Mouse (Mus musculus) forebrain, embryonic 12.5 days (tissue): ENCODE measurements around the gene Snx9. TPM values are rescaled to one million over a fixed set of nuclear protein-coding genes. Genes with fewer than 3 reads are reported as not detected.
A peak's percentile ranks its signal among the peaks of the same experiment; 100 is the strongest.

Source experiments
- ATAC-seq: fragments of 200-750 bp; cut with Nextera tagmentation; 2 replicates; pipeline ENCODE4 v1.8.0; 2017; ENCODE audit warnings: moderate TSS enrichment; ENCODE audit not compliant: low FRiP score
- H3K27ac ChIP-seq: fragments of 300-500 bp; sonication (generic); 2 replicates; pipeline ENCODE4 v1.5.1; 2016; ENCODE audit warnings: mild to moderate bottlenecking
- H3K27me3 ChIP-seq: fragments of 300-500 bp; sonication (generic); 2 replicates; pipeline ENCODE4 v1.6.1; 2016; ENCODE audit warnings: mild to moderate bottlenecking
- H3K36me3 ChIP-seq: fragments of 300-500 bp; sonication (generic); replicated peaks from 2 replicates; pipeline ENCODE4 v1.6.1; 2016; ENCODE audit warnings: mild to moderate bottlenecking
- H3K4me1 ChIP-seq: fragments of 300-500 bp; sonication (generic); 2 replicates; pipeline ENCODE4 v1.6.1; 2016
- H3K4me2 ChIP-seq: fragments of 300-500 bp; sonication (generic); 2 replicates; pipeline ENCODE4 v1.6.1; 2016; ENCODE audit warnings: mild to moderate bottlenecking, moderate library complexity
- H3K4me3 ChIP-seq: fragments of 300-500 bp; sonication (generic); replicated peaks from 2 replicates; pipeline ENCODE4 v1.5.1; 2016; ENCODE audit warnings: mild to moderate bottlenecking
- H3K9ac ChIP-seq: fragments of 300-500 bp; sonication (generic); 2 replicates; pipeline ENCODE4 v1.6.1; 2016; ENCODE audit warnings: mild to moderate bottlenecking
- H3K9me3 ChIP-seq: fragments of 300-500 bp; sonication (generic); 2 replicates; pipeline ENCODE4 v1.6.1; 2016
- WGBS: fragments of 180-500 bp; shearing (Covaris S2); methylation state at CpG from one replicate; pipeline ENCODE4 v1.1.7; 2016; 5-methylcytosine and 5-hydroxymethylcytosine counted together
- polyA plus RNA-seq: library from polyadenylated mRNA; unstranded; fragments of >200 nt; fragmentation: Nextera tagmentation; extraction: Ambion mirVana; gene quantifications from 2 replicates; pipeline ENCODE4 v1.2.1, GENCODE M21; 2016

The Snx9 gene
- polyA plus RNA-seq, 1 experiment from 2014 or later: 15.1 TPM

DNA sequence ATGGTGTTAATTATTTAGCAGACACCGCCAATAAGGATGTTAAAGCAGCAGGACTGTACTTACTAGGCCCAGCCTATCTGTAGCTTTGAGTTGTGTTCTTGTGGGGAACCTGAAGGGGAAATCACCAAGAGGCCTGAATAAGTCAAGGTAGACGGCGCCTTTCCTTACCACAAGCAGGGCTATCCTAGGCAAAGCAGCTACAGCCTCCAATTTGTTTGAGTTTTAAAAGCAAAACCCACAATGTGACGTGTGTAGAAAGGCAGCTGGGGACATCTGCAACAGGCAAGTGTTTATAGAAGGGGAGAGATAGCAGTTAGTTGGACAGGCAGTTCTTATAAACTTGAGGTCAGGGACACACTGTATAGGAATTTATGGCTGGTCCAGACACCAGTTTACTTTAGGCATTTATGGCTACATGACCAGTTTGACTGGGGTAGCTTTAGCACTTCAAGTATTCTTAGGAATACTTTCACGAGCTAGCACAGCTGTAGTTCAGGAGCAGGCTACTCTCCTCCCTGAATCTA is 129.2 kb downstream of the Snx9 start:
- Histone ChIP-seq H3K4me3 (no peak overlapping the region), H3K9ac (no peak overlapping the region), H3K36me3 (no peaks in the 10 kb centered on the region), H3K9me3 (no peaks in the 10 kb centered on the region), H3K27ac (no peak overlapping the region), H3K27me3 (no peaks in the 10 kb centered on the region), H3K4me2 (no peak overlapping the region), H3K4me1 (peaks cover 5% of the 10 kb centered on the region)
- ATAC-seq: no peak
- WGBS: 89% methylated on average over 5 of the region's 5 CpGs

DNA sequence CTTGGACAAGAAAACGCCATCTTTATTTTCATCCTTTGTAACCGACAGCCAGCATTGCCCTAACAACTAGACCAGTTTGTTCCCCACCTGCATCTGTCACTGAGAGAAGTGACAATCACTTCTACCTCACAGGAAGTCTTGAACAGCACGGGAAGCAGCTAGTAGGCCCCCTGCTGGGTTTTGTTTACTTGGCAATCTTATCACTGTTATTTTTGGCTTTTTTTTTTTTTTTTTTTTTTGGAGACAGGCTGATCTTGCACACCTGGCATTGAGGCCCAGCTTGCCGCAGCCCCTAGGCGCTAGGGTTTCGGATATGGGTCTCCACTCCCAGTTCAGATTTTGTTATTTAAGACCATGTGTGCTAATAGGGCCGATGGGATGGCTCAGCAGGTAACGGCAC is 132.4 kb downstream of the Snx9 start:
- no peak overlapping the region for H3K4me3 ChIP-seq
- no peak overlapping the region for H3K4me2 ChIP-seq
- ATAC-seq: no peak
- 75% methylated on average over 8 of the region's 8 CpGs for WGBS
- peaks cover 25% of the 10 kb centered on the region for H3K4me1 ChIP-seq
- no peaks in the 10 kb centered on the region for H3K9me3 ChIP-seq
- H3K36me3 ChIP-seq: no peaks in the 10 kb centered on the region
- no peak overlapping the region for H3K9ac ChIP-seq
- peaks cover 8% of the 10 kb centered on the region; the same call in 1 of the 2 replicates for H3K27me3 ChIP-seq
- H3K27ac ChIP-seq: no peak overlapping the region

DNA sequence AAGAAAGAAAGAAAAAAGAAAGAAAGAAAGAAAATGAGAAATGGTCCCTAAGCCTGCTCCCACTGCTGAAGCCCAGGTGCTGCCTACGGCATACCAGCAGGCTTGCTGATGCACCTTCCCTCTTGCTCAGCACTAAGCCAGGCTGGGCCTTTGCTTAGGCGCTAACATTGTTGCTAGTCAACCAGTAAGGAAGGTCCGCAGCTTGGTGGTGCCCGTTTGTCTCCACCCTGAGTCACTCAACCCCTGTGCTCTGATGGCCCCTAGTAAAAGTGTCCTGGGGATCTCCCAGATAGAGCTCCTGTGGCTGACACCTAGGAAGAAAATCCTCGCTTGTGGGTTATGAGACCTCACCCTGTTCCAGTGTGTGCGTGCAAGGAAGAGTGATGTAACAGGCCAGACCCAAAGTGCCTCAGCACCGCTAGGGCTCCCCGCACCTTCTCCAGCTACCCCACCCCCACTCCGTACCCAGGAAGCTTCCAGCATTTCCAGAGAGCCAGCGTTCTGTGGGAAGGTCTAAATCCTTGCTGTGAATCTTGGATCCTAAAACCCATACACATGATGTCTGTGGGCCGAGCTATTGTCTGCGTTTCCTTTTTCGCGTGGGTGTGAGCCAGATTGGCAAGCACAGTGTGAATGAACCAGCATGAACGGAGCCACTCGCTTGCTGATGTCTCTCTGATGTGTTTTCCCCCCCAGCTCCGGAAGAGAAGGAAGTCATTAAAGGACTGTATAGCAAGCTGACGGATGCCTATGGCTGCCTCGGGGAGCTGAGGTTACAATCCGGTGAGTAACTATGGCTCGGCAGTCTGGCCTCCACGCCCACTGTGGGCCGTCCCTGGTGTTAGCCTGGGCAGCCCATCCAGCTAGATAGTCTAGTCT is 134.2 kb downstream of the Snx9 start:
- Histone ChIP-seq H3K4me1 (peaks cover 22% of the 10 kb centered on the region), H3K4me3 (no peak overlapping the region), H3K27ac (no peak overlapping the region), H3K9ac (no peak overlapping the region), H3K9me3 (no peaks in the 10 kb centered on the region), H3K4me2 (no peak overlapping the region), H3K36me3 (no peaks in the 10 kb centered on the region), H3K27me3 (peaks cover 8% of the 10 kb centered on the region; the same call in 1 of the 2 replicates)
- ATAC-seq: no peak
- WGBS: 57% methylated on average over 23 of the region's 23 CpGs

DNA sequence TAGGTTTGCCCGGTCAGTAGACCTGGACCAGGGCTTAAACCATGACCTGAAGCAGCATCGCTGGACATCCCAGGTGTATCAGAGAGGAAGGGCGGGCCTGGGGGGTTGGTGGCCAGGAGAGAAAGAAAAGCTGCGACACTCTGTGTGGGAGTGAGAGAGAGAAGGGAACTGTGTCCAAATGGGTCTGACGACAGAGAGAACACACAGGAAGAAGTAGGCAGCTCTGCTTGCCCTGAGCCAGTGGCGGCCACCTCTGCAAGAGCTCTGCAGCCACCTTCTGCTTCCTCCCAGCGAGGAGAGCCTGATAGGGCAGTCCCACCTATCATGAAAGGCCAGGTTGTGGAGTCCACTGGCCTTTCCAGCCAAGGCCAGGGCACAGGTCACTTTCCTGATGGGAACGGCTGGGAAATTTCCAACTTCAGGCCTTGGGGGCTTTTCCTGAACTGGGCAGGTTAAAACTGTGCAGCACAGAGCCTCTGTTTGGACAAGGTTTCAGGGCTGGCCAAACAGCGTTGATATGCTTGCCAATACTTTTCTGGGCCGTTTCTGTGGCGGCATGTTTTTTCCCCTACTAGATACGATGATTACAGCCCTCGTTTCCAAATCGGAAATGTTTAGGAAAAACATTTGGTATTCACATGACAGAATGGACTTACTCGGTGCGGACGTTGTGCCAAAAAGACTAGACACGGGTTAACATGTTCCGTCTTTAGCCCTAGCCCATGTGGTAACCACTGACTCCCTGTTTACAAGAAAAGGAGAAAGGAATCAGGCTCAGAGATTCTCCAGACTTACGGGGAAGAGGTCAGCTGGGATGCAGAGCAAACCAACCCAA is 135.3 kb downstream of the Snx9 start:
- H3K9me3 ChIP-seq: no peaks in the 10 kb centered on the region
- 84% methylated on average over 20 of the region's 20 CpGs for WGBS
- H3K4me2 ChIP-seq: no peak overlapping the region
- ATAC-seq: no peak
- H3K4me3 ChIP-seq: no peak overlapping the region
- H3K27ac ChIP-seq: no peak overlapping the region
- peaks cover 8% of the 10 kb centered on the region; the same call in 1 of the 2 replicates for H3K27me3 ChIP-seq
- H3K4me1 ChIP-seq: peaks cover 22% of the 10 kb centered on the region
- H3K36me3 ChIP-seq: no peaks in the 10 kb centered on the region
- no peak overlapping the region for H3K9ac ChIP-seq

DNA sequence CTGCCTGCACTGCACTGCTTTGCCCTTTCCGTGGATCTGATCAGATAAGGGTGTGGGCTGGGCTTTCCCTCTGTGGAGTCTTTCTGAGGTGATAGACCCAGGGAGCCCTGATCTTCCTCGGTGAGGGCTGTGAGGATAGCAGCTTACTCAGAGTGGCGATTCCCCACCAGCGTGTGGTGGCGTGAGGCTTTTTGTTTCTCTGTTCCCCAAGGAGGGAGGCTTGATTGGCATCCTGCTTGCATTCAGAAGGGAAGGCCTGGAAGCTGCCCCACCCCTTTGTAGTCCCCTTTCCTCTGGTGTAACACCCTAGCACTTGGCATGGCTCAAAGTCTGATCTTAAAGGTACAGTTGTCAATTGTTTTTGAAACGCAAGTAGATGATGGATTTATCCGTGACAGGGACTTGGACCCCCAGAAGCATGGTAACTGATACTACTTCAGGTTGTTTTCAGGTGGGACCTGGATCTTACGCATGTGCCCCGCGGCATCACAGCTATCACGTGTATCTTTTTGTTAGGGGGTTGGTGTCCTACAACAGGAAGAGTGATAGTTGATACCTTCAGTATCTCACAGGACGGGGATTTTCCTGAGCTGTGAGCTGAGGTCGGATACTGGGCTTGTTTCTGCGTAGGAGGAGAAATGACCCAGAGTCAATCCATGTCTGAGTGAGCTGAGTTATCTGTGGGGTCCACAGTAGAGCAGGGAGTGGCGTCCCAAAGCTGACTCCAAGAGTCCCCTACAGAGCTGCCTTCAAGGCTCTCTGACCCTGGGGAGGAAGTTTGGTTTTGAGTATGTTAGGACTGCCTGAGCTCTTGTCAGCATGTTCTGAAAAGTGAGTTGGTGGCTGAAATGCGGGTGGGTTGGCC is 136.2 kb downstream of the Snx9 start:
- no peaks in the 10 kb centered on the region for H3K9me3 ChIP-seq
- H3K4me2 ChIP-seq: no peak overlapping the region
- peak overlapping the region; percentile 36; the same call in 1 of the 2 replicates for H3K27ac ChIP-seq
- H3K4me3 ChIP-seq: no peak overlapping the region
- no peak overlapping the region for H3K9ac ChIP-seq
- peaks cover 8% of the 10 kb centered on the region; the same call in 1 of the 2 replicates for H3K27me3 ChIP-seq
- WGBS: 55% methylated on average over 16 of the region's 16 CpGs
- ATAC-seq: no peak
- H3K4me1 ChIP-seq: peaks cover 22% of the 10 kb centered on the region
- H3K36me3 ChIP-seq: no peaks in the 10 kb centered on the region

DNA sequence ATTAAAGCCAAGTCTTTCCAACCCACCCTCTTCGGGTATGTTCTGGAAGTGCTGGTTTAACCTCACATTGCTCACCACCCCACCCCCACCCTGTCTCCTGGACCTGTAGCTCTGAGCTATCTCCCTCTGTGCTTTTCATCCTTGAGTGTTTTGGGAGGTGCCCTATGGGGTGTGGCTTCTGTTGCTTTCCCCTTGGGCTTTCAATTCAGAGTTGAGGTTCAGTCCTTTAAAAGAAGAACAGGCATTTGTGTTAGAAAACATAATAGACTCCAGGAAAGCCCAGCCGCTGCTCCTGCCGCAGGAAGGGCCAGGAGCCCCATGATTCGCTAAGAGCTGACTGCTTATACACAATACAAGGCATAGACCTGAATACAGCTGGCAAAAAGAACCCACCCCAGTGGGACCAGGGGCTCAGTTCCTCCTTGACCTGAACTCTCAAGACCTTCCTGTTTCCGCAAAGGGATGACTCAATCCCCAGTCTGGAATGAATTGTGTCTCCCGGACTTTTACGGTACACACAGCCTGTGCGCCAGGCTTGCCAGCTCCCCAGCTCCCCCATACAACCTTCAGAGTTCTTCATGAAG is 136.9 kb downstream of the Snx9 start:
- H3K36me3 ChIP-seq: no peaks in the 10 kb centered on the region
- H3K4me2 ChIP-seq: no peak overlapping the region
- H3K4me1 ChIP-seq: peaks cover 22% of the 10 kb centered on the region
- H3K9me3 ChIP-seq: no peaks in the 10 kb centered on the region
- no peak overlapping the region for H3K4me3 ChIP-seq
- ATAC-seq: no peak
- no peak overlapping the region for H3K9ac ChIP-seq
- peak overlapping the region; percentile 36; the same call in 1 of the 2 replicates for H3K27ac ChIP-seq
- H3K27me3 ChIP-seq: peaks cover 8% of the 10 kb centered on the region; the same call in 1 of the 2 replicates
- 54% methylated on average over 8 of the region's 8 CpGs for WGBS

DNA sequence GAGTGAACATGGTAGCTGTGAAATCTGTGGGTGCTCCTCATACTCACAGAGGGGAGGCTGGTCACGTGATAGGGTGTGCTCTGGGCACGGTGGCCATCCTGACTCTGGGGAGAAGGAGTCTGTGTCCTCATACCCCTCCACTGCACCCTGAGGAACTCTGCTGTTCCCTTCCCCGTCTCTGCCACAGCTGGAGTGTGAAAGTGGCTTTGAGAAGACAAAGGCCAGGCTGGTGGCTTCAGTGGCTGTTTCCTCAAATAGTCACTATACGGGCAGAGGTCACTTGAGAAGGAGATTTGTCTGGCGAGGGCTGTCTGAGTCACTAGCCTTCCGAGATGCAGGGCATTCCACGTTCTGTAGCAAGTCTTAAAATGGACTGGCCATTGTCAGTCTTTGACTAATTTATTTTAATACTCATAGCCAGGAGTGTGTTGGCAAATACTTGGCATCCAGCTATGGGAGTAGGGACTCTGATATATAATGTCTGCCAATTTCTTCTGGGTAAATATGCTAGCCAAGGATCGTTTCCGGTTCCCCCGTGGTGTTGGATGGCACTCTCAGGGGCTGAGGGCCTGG is 137.5 kb downstream of the Snx9 start:
- no peak overlapping the region for H3K4me2 ChIP-seq
- no peak overlapping the region for H3K4me3 ChIP-seq
- WGBS: 76% methylated on average over 10 of the region's 10 CpGs
- no peaks in the 10 kb centered on the region for H3K9me3 ChIP-seq
- H3K27me3 ChIP-seq: peaks cover 8% of the 10 kb centered on the region; the same call in 1 of the 2 replicates
- no peak overlapping the region for H3K27ac ChIP-seq
- no peak for ATAC-seq
- peaks cover 22% of the 10 kb centered on the region for H3K4me1 ChIP-seq
- no peak overlapping the region for H3K9ac ChIP-seq
- H3K36me3 ChIP-seq: no peaks in the 10 kb centered on the region

DNA sequence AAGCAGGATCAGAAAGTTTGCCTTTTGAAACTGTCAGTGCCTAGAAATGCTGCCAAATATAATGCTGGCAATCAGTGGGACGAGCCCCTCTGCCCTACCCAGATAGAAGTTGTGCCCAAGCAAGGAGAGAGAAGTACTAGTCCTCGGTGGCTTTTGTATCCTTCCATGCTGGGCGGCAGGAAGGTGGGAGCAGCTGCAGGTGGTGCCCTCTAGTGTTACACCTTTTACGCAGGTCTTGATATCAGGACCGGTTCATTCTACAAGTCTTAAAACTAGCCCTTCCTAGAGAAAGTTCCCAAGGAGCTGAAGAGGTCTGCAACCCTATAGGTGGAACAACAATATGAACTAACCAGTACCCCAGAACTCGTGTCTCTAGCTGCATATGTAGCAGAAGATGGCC is 139.7 kb downstream of the Snx9 start:
- peaks cover 17% of the 10 kb centered on the region for H3K4me1 ChIP-seq
- H3K27me3 ChIP-seq: peaks cover 5% of the 10 kb centered on the region; the same call in 1 of the 2 replicates
- H3K9me3 ChIP-seq: no peaks in the 10 kb centered on the region
- ATAC-seq: no peak
- H3K27ac ChIP-seq: no peak overlapping the region
- no peaks in the 10 kb centered on the region for H3K36me3 ChIP-seq
- H3K4me2 ChIP-seq: no peak overlapping the region
- H3K9ac ChIP-seq: no peak overlapping the region
- WGBS: 34% methylated on average over 6 of the region's 6 CpGs
- H3K4me3 ChIP-seq: no peak overlapping the region

Other genes starting within 250 kb of the Snx9 start
- 0.96 and 1.1 TPM in 2 replicates for gene Synj2, start 100.0 kb downstream of the Snx9 start, polyA plus RNA-seq
- 12.4 and 12.7 TPM in 2 replicates for gene Serac1, start 238.4 kb downstream of the Snx9 start, polyA plus RNA-seq
- 169 and 171 TPM in 2 replicates for gene Gtf2h5, start 238.5 kb downstream of the Snx9 start, polyA plus RNA-seq